Mouse (Mus musculus) cerebellum, adult 2 months (tissue): ENCODE data around the gene Espl1. TPM values are rescaled to one million over a fixed set of nuclear protein-coding genes. Genes with fewer than 3 reads are reported as not detected.
A peak's percentile ranks its signal among the peaks of the same experiment; 100 is the strongest.

Source experiments
- DNase-seq, 2 experiments: peaks; one replicate each; pipeline ENCODE4 v3.0.0; 2021
- H3K27ac ChIP-seq: fragments of 200-500 bp; 2 replicates; pipeline ENCODE4 v1.5.1; 2012; ENCODE audit warnings: low read length, control low read depth, inconsistent platforms; ENCODE audit not compliant: insufficient read depth
- H3K27me3 ChIP-seq: fragments of 200-500 bp; 2 replicates; pipeline ENCODE4 v1.6.1; 2012; ENCODE audit warnings: inconsistent platforms, mild to moderate bottlenecking, low read length, moderate library complexity; ENCODE audit not compliant: control insufficient read depth, insufficient read depth
- H3K4me1 ChIP-seq: fragments of 200-500 bp; 2 replicates; pipeline ENCODE4 v1.6.1; 2011; ENCODE audit warnings: low read length; ENCODE audit not compliant: control insufficient read depth, insufficient read depth
- H3K4me3 ChIP-seq: fragments of 200-500 bp; replicated peaks from 2 replicates; pipeline ENCODE3; 2011; ENCODE audit warnings: mild to moderate bottlenecking, low read depth, low read length, control low read depth; ENCODE audit not compliant: insufficient read depth
- CTCF ChIP-seq: fragments of 200-500 bp; IDR thresholded peaks from 2 replicates; pipeline ENCODE4 v1.5.1; 2011; ENCODE audit warnings: low read depth, mild to moderate bottlenecking, control low read depth, low read length, moderate library complexity, borderline replicate concordance; ENCODE audit not compliant: insufficient read depth
- POLR2A ChIP-seq: fragments of 200-500 bp; IDR thresholded peaks from 2 replicates; pipeline ENCODE4 v1.6.1; 2011; ENCODE audit warnings: low read length, control low read depth, borderline replicate concordance; ENCODE audit not compliant: insufficient read depth
- WGBS: fragments of 180-500 bp; shearing (Covaris S2); methylation state at CpG from one replicate; pipeline ENCODE4 v1.1.7; 2018; 5-methylcytosine and 5-hydroxymethylcytosine counted together
- polyA plus RNA-seq: library from polyadenylated mRNA; depleted of rRNA; stranded (reverse); fragments of >200 nt; gene quantifications from 2 replicates; pipeline ENCODE4 v1.2.3, GENCODE M21; 2012

Gene Espl1
- polyA plus RNA-seq, 1 experiment, result 0.62 TPM

DNA sequence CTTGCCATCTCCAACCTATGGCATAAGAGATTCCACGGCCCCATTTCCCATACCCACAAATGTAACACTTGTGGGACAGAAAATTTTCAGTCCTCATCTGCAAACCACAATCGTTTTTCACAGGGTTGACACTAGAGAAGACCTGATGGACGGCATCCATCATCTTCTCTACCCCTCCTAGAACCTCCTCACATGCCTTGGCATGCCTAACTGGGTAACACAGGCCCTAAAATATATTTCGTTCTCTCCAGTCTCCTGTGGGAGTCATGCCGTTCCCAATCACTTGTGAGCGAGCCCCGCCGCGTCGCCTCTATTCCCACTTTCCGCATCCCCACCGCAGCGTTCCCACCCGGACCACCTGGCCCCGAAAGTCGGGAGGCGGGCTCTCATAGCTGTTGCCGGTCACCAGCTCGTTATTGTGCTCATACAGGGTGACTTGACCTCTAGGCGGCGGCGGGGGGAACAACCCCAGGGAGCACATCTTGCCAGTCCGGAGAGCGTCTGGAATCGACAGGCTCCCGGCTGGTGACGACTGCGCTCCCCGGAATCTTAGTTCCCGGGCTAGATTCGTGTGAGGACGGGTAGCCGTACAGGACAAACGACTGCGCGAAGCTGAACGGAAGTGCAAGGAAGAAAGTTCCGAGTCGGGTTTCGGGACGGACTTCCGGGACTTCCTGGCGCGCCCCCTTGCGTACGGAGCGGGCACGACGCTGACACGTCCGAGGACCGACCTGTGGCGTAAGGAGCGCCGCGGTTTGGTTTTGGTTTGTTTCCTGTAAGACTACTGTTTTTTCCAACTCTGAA is 54.3 kb downstream of the Espl1 start, which contains the start of gene Aaas:
Gene Aaas, minus strand, starts transcription at position 634 of the 804 bp plus-strand sequence.
- peak; percentile 95 to 96 for DNase-seq
- Histone ChIP-seq H3K4me3 (peak within 1 kb of the TSS; percentile 77), H3K27ac (peak within 1 kb of the TSS; percentile 6; the same call in 1 of the 2 replicates), H3K27me3 (no peaks in the 10 kb centered on the region; the same call in 1 of the 2 replicates), H3K4me1 (no peaks in the 10 kb centered on the region)
- peak; percentile 79 for TF ChIP-seq POLR2A
- peak; percentile 81 for TF ChIP-seq CTCF
- WGBS, result under 1% methylated on average over 56 of the region's 56 CpGs

DNA sequence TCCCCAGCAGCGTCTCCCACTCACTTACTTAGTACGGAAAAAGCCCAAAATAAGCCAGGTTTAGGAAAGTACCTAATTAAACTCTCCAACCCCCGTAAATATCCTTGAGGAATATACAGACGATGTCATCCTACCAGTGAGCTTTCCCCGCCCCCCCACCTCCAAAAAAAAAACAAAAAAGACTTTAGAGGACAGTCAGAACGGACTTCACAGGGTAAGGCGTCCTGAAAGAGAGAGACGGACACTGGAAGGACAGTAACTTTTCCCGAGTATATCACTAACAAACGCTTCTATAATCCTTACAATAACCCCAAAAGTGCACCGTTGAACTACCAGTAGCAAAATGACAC is 54.9 kb downstream of the Espl1 start:
- H3K27ac ChIP-seq, result peak overlapping the region; percentile 6; the same call in 1 of the 2 replicates
- H3K4me1 ChIP-seq, result peaks cover 4% of the 10 kb centered on the region; the same call in 1 of the 2 replicates
- H3K27me3 ChIP-seq, result peaks cover 3% of the 10 kb centered on the region; the same call in 1 of the 2 replicates
- 9% methylated on average over 11 of the region's 11 CpGs for WGBS
- no peak for TF ChIP-seq CTCF
- no peak for TF ChIP-seq POLR2A
- DNase-seq, result no peak
- peak overlapping the region; percentile 77 for H3K4me3 ChIP-seq

DNA sequence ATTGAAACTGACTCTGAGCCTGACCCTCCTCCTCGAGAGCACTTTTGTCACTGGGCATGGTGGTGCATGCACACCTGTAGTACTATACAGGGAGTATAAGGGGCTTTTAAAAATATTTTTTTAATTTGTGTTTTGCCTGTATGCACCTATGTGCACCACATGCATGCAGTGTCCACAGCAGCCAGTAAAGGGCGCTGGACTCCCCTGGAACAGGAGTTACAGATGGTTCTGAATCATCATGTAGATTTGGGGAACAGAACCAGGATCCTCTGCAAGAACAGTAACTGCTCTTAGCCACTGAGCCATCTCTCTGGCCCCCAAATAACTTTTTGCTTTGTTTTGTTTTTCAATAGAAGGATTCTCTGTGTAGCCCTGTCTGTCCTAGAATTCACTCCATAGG is 56.1 kb downstream of the Espl1 start:
- 60% methylated on average over 2 of the region's 2 CpGs for WGBS
- no peak for TF ChIP-seq POLR2A
- TF ChIP-seq CTCF, result no peak

DNA sequence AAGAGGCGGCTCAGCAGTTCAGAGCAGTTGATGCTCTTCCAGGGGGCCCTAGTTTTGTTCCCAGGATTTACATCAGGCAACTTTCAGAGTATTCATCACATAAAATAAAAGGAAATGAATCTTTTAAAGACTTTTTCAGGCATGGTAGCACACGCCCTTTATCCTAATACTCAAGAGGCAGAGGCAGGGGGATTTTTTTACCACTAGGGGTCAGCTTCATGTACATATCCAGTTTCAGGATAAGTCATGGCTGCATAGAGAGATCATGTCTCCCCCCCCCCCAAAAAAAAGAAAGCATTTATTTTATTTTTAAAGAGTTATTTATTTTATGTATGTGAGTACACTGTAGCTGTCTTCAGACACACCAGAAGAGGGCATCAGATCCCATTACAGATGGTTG is 57.9 kb downstream of the Espl1 start:
- H3K4me1 ChIP-seq, result peaks cover 4% of the 10 kb centered on the region; the same call in 1 of the 2 replicates
- no peak for DNase-seq
- no peak for TF ChIP-seq CTCF
- TF ChIP-seq POLR2A, result no peak
- H3K27ac ChIP-seq, result no peak overlapping the region
- no peak overlapping the region for H3K4me3 ChIP-seq
- H3K27me3 ChIP-seq, result peaks cover 3% of the 10 kb centered on the region; the same call in 1 of the 2 replicates
- WGBS, result 87% methylated on average over 2 of the region's 2 CpGs

More for the DNA sequence above, 56.1 kb downstream of the Espl1 start:
- Histone ChIP-seq H3K4me3 (no peak overlapping the region), H3K27ac (no peak overlapping the region), H3K4me1 (peaks cover 4% of the 10 kb centered on the region; the same call in 1 of the 2 replicates), H3K27me3 (peaks cover 3% of the 10 kb centered on the region; the same call in 1 of the 2 replicates)
- no peak for DNase-seq

DNA sequence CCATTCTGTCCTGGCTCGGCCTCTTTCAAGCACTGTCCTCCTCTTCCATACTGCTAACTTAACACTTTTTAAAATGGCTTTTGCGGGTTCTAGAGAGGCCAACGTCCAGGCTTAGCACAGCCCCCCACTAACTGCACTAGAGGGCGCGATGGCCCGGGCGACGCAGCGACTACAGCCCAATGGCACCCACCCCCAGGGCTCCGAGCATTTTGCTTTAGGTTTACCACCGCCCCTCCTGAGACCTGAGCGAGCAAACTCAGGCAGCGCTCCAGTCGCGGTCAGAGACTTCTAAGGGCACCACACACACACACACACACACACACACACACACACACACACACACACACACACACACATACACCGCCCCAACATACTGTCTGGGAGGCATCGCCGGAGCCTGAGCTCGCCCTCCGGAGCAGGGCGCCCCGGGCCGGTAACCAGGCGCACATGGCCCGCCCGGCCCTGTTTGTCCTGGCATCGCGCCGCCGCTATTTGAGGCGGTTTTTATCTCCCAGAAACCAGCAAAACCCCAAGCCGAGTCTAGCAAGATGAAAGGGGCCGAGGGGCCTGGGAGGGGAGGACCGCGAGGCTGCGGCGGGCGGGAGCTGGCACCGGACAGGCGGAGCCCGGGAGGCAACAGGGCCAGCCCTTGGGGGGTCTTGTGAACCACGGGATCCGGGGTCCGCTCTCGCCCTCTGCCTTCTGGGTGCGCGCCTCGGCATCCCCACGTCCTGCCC is 59.2 kb downstream of the Espl1 start:
- peak; percentile 33 to 49 for DNase-seq
- Histone ChIP-seq H3K27me3 (peaks cover 3% of the 10 kb centered on the region; the same call in 1 of the 2 replicates), H3K27ac (peak overlapping the region; percentile 76; the same call in 1 of the 2 replicates), H3K4me1 (peaks cover 4% of the 10 kb centered on the region), H3K4me3 (peak overlapping the region; percentile 47)
- WGBS, result 1% methylated on average over 47 of the region's 49 CpGs
- no peak for TF ChIP-seq CTCF
- no peak for TF ChIP-seq POLR2A

DNA sequence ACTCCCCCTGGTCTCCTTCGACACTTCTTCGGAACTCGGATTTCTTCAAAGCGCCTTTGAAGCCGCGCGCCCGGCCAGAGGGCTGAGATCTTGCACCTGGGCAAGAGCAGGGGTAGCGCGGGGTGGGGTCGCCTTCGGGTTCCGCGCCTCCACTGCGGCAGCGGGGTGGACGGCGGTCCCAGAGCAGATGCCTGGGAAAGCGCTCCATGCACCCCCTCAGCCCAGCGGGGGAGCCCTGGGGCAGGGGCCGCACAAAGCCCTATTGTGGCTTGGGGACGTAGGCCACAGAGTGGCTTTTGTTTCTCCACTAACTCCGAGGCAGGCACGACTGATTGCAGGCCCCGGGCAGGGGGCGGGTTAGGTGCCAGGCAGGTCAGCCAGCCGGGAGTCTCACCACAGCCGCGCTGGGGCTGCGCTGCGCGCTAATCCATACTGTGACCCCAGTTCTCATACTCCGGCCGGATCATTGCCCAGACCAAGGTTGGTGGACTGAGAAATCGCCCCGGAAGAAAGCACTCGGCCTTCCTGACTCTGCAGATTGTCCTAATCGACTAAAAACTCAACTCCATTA is 59.9 kb downstream of the Espl1 start:
- 7% methylated on average over 38 of the region's 38 CpGs for WGBS
- no peak for TF ChIP-seq POLR2A
- no peak for TF ChIP-seq CTCF
- peak overlapping the region; percentile 76; the same call in 1 of the 2 replicates for H3K27ac ChIP-seq
- peaks cover 4% of the 10 kb centered on the region for H3K4me1 ChIP-seq
- H3K4me3 ChIP-seq, result peak overlapping the region; percentile 47
- DNase-seq, result peak; percentile 29 to 47
- peaks cover 3% of the 10 kb centered on the region; the same call in 1 of the 2 replicates for H3K27me3 ChIP-seq

DNA sequence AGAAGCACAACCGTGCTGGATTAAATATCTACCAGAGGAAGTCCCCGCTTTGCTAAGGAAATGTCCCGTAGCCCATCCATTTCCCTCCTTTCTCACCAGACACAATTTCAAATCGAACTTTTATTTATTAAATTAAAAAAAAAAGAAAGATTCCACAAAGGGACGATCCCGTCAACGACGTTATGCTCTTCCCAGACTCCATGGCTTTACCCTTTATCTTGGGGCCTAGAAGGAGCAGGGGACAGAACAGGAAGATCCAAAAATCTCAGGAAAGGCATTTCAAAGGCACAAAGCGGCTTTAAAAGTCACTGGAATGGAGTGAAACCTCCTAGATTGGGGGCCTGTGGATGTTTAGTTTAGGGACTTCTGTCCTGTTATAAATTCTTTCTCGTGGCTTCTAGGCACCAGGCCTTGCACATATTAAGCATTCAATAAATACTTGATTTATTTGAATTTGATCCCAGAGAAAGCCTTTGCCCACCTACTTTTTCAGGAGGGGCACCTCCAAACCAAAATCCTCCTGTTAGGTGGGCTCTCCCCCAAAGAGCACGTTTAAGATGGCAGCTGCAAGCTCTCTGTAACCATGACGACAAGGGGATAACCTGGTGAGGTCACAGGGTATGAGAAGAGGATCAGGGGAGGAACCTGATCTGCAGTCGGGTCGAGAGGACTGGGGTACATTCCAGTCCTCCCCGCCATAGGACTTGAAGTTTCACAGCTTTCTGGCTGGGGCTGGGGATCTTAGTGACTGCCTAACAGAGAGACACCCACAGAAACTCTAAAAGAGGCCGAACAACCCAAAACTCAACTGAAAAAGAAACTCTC is 60.6 kb downstream of the Espl1 start:
- no peak overlapping the region for H3K4me3 ChIP-seq
- H3K4me1 ChIP-seq, result peaks cover 4% of the 10 kb centered on the region
- DNase-seq, result no peak
- WGBS, result 71% methylated on average over 16 of the region's 16 CpGs
- peak overlapping the region; percentile 11; the same call in 1 of the 2 replicates for H3K27ac ChIP-seq
- H3K27me3 ChIP-seq, result peaks cover 3% of the 10 kb centered on the region; the same call in 1 of the 2 replicates
- TF ChIP-seq CTCF (no peak), POLR2A (no peak)
